Mouse (Mus musculus): ENCODE results near the gene Cacng7.

DNA sequence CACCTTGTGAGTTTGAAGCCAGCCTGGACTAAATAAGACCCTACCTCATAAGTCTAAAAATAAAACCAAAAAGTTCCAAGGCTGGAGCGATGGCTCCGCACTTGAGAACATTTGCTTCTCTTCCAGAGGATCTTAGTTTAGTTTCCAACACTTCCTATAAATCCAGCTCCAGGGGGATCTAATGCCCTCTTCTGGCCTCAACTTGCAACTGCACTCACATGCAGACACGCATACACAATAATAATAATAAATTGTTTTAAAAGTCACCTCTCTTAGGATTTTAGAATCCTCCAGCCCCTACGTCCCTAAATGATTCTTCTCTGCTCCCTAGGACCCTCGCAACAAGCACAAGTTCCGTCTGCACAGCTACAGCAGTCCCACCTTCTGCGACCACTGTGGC is 22.5 kb upstream of the Cacng7 start:
- TF ChIP-seq CTCF (IDR thresholded peaks at IDR 0.05; ENCODE audit: low read depth) (no peak), EP300 (IDR thresholded peaks at IDR 0.05; ENCODE audit: low read depth) (no peak)
